Mouse (Mus musculus) left cerebral cortex, adult 9 months (tissue): Measurements from ENCODE around the gene Hectd2.

Source experiments
- DNase-seq, 2 experiments: peaks; one replicate each; pipeline ENCODE4 v3.0.0; 2022; ENCODE audit warnings: low spot score in 2 of 2

Hectd2 gene

GRCm38 (mm10) chr19:36646132-36646828 is 91.8 kb downstream of the Hectd2 start:
- DNase-seq: no peak

DNA sequence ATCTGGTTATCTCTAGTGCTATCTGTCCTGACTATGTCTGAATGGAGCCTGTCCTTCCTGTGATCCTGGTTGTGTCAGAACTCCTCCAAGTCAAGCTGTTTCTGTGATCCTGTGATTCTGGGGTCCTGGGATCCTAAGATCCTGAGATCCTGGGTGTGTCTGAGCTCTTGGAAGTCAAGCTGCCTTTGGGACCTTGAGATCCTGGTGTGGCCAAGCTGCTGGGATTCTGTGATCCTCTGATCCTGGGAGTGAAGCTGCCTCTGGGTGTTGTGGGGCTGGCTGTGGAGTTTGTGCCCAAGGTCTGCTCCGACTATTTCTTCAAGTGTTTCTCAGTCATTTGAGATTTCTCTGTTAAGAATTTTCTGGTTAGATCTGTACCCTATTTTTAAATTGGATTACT is 98.2 kb downstream of the Hectd2 start:
- no peak for DNase-seq

DNA sequence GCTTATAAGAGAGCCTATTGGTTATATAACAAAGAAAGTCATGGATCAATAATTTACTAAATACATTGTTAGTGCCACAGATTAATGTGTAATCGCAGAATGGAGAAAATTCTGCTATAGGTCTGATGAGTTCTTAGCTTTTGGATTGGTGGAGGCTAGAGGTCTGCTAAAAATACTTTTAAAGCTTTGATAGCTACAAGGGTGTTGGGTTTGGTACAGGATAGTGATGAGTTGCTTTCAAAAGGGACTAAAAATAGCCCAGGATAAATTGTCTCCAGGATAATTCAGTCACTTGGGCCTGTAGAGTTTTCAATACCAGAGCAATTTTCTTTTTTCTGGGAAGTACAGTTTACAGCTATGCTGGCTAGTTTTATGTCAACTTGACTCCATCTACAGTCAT is 108.3 kb downstream of the Hectd2 start:
- no peak for DNase-seq

- DNase-seq: no peak
Observed at GRCm38 (mm10) chr19:36663918-36664317, 109.5 kb downstream of the Hectd2 start.

- no peak for DNase-seq
Observed at GRCm38 (mm10) chr19:36664417-36664816, 110.0 kb downstream of the Hectd2 start.

- no peak for DNase-seq
Observed at GRCm38 (mm10) chr19:36665206-36665605, 110.8 kb downstream of the Hectd2 start.

DNA sequence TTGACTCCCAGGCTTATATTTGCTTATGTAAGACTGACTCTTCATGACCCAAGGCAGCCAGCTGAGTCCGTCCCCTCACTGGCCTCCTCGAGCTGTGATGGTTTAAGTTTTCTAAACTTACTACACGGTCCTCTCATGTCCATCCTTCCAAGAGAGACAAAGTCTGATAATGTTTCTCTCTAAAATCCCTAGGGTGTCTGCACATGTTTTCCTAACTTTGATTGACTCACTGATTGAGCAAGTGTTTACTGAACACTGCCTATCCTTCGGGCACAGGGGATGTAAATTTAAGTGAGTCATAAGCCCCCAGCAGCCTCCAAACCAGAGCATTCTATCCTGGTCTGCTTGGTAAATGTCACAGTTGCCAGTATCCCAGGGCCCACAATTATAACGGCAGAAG is 111.2 kb downstream of the Hectd2 start:
- no peak for DNase-seq

GRCm38 (mm10) chr19:36666471-36666870 is 112.0 kb downstream of the Hectd2 start:
- DNase-seq: no peak

GRCm38 (mm10) chr19:36667368-36667767 is 112.9 kb downstream of the Hectd2 start:
- DNase-seq: no peak

DNA sequence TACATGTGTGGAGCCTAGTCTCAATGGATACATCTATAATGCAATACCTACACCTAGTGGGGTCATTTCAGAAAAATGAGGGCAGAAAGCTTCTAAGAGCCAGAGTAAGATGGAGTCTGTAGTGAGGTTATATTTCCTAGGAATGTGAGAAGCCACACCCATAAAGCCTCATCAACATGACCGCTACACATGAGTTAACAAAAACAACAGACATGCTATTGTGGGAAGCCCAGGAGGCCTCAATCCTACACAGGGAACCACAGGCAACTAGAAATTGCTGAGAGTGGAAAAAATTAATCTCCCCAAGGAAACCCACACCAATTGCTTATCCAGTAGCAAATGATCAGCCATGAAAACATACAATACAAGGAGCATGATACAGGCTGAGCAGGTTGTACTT is 113.7 kb downstream of the Hectd2 start:
- no peak for DNase-seq

- no peak for DNase-seq
Observed at GRCm38 (mm10) chr19:36668881-36669639, 114.6 kb downstream of the Hectd2 start.

GRCm38 (mm10) chr19:36669720-36670451 is 115.4 kb downstream of the Hectd2 start:
- DNase-seq: no peak
